Mouse (Mus musculus) gastrocnemius, postnatal 25 days (tissue): ENCODE measurements around the gene Ccdc162. TPM values are rescaled to one million over a fixed set of nuclear protein-coding genes. Genes with fewer than 3 reads are reported as not detected.

ENCODE experiments used
- DNase-seq: peaks from one replicate; pipeline ENCODE4 v3.0.0; 2022
- long read RNA-seq, 2 experiments: library from polyadenylated mRNA; stranded (forward); transcript quantifications; one replicate each; pipeline ENCODE4 v2.0.0; 2021
- total RNA-seq, 2 experiments: library from RNA; stranded (reverse); gene quantifications; 1 replicate in 1 of 2; 2 replicates in 1 of 2; pipeline ENCODE4 v1.2.3; 2021

Gene Ccdc162
- under 1 TPM; 0.33 to 0.59 TPM for total RNA-seq
- long read RNA-seq, experiment 1, partial matches to known transcripts, result 0 of 1 reads
- long read RNA-seq, experiment 1, other reads (novel, unspliced or antisense), result 1 of 1 reads
- long read RNA-seq, experiment 2, partial matches to known transcripts, result 0 of 2 reads
- long read RNA-seq, experiment 2, other reads (novel, unspliced or antisense), result 1 of 2 reads

DNA sequence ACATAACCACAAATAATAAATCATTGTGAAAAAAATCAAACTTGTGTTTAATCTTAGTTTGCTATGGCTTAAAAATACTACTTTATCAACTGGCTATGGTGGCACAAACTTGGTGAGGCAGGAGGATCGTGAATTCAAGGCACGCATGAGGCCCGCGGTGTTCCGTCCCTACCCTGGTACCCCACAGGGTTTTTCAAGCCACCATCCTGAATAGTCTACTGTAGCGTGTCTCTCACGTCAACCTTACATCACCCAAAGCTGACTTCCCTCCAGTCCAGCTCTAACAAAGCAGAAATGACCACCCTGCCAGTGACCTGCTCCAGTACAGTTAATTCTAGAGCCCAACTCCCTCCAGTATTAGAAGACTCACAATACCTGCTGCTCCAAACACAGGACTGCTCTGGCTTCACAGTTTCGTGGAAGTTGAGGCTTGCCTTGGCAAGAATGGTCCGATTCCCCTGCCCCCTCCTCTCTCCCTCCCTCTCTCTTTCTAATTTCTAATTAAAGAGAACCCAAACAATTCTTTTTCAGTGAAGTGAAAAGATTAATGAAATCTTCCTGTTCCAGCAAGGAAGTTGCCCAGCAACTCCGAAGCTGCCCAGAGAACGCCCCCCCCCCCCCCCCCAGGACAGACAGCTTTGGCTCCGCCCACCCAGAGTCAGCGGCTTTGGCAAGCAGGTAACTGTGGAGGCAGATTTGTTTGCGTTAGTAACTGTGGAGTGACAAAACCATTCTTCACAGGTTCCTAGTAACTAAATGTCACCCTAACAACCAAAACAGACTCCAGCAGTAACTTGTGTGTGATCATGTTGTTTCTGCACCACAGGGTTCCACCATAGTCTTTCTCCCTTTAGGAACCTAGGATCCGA is at the start of gene Ccdc162:
Gene Ccdc162 (minus strand): TSS at position 606 of the 869 bp plus-strand sequence.
- DNase-seq, result no peak

DNA sequence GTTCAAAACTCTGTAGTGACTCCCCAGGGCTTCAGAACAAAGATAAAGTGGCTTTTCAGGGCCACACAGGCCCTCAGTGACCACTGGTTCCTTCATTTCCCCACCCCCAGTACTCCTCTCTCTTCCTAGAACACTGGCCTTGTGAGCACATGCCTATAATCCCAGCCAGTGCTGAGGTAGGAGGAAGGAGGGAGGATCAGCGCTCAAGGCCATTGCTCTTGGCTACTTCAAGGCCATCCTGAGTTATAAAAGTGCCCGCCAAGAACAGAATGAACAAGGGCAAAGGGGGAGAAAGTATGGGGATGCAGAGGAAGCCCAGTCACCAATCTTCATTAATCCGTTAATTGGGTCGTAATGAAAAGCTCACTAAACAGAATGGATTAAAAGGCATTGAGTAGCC is 49.2 kb upstream of the Ccdc162 start:
- no peak for DNase-seq

DNA sequence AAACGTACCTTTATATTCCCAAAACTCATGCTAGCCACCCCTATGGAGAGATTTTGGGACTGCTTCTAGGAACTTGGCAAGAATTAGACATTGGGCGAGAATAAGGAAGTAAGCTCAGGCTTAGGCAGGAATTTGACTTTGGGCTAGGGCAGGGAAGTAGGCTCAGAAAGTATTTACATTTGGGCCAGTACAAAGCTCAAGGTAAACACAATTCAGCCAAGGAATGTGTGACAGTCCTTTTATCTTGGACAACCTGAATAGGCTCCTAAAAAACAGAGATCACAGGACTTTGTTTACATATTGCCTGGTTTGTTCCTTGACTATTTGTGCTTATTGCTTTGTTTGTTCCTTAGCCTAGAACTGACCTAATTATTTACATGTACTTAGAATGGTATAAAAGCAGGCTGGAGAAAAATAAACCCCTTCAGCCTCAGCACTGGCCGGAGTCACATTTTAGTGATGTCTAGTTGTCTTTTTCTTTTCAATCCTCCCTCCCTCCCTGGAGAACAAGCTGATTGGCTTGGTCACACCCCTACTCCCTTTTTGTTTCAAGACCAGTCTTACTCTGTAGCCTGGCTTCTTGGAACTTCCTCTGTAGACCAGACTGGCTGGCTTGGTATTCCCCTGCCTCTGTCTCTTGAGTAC is 47.4 kb upstream of the Ccdc162 start:
- no peak for DNase-seq

DNA sequence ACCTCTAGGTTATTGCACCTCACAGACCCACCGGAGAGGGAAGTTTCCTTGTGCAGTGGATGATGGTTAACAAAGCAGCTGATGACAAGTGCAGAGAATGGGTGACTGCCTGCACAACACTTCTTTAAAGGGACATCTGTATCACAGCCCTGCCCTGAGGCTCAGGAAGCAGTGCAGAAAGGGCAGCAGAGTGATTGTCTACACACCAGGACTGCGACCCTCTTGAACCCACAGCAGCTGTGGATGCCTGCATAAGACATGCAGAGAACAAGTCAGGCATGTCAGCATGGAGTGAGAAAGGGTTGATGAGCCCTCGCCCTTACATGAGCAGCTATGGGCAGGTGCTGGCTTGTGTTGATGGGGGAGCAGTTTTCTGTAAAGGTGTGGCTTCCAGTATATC is 44.4 kb upstream of the Ccdc162 start:
- no peak for DNase-seq

GRCm38 (mm10) chr10:41758041-41758440 is 41.6 kb upstream of the Ccdc162 start:
- no peak for DNase-seq

DNA sequence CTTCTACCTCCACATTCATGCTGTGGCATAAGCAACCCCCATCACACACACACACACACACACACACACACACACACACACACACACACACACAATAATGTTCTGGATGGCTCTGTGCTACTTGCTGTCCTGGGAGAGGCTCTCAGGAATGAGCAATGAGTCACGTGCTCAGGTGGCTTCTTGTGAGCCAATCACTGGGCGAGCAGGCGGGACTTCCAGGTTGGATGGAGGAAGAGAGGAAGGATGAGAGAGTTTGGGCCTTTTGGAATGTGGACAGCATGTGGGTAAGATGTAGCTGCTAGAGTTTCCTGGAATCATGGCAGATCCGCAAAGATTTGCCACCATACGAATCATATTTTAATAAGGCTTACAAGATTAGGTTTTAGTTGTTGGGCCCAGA is 40.8 kb upstream of the Ccdc162 start:
- no peak for DNase-seq

- no peak for DNase-seq
These were observed 35.5 kb upstream of the Ccdc162 start for GRCm38 (mm10) chr10:41751867-41752480.

GRCm38 (mm10) chr10:41749306-41749705 is 32.9 kb upstream of the Ccdc162 start:
- DNase-seq, result no peak

- no peak for DNase-seq
These were observed 30.1 kb upstream of the Ccdc162 start for GRCm38 (mm10) chr10:41746554-41746953.

GRCm38 (mm10) chr10:41744006-41744405 is 27.6 kb upstream of the Ccdc162 start:
- DNase-seq, result no peak

DNA sequence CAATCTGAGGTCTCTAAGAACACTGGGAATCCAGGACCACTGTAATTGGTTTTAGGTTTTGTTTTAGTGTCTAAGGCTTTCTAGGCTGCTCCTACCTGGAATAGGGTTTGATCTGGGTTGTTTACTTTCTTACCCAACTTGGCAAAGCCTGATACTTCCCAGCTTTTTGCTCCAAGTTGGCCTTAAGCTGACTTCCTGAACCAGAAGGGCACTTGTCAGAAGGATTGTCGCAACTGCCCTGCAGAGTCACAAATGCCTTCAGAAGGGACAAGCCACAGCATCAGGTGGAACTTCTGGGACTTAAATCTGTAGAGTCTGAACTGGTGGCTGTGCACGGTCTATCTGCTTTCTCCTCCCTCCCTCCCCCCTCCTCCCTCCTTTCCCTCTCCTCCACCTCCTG is 23.8 kb upstream of the Ccdc162 start:
- DNase-seq, result no peak

DNA sequence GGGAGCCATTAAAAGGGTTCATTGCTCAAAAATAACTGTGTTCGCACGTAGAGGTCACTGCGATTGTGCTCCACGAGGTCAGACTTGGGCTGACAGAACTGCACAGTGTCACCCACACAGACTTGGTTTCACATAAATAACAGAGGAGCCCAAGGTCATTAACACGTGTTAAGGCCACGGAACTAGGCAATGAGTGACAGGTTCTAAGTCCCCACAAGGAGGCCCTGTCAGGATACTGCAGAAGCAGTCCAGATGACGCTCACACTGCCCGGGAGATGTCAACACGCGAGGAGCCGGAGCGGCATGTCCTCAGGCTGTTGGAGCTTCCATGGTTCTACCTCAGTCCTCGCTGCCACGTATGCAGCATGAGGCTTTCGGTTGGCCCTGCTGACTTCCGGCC is 20.8 kb upstream of the Ccdc162 start:
- DNase-seq, result no peak

- no peak for DNase-seq
These were observed 19.0 kb upstream of the Ccdc162 start for GRCm38 (mm10) chr10:41735398-41735797.

DNA sequence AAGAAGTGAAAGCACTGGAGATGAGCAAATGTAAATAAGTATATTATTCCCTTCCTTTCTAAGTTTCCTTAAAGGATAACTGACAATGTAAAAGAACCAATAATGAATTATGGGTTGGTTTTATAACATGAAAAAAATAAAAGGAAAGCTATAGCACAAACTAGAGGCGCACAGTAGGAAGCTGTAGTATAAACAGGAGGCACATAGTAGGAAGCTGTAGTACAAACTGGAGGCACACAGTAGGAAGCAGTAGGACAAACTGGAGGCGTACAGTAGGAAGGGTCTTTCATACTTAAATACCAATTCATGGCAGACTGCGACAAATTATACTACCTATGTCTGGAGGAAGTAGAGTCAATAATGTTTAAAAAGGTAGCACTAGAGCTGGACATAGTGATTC is 16.8 kb upstream of the Ccdc162 start:
- no peak for DNase-seq

- no peak for DNase-seq
These were observed 15.5 kb upstream of the Ccdc162 start for GRCm38 (mm10) chr10:41731932-41732331.

DNA sequence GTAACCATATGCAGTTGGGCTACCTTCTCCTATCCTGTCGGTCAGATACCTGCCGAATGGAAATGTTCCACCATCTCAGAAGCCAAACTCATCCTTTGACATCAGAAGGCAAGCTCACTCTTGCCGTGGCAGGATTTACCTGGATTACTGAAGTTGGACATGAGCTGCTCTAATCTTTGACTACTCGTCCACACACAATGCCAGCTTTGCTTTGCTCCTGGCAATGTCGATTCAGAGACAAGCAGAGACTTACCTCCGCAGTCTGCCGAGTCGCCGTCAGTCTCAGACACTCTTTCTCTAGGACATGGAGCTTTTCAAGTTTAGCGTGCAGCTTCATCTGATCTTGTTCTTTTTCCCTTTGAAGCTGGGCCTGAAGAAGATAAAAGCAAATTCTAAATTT is 14.3 kb upstream of the Ccdc162 start:
- DNase-seq, result no peak

DNA sequence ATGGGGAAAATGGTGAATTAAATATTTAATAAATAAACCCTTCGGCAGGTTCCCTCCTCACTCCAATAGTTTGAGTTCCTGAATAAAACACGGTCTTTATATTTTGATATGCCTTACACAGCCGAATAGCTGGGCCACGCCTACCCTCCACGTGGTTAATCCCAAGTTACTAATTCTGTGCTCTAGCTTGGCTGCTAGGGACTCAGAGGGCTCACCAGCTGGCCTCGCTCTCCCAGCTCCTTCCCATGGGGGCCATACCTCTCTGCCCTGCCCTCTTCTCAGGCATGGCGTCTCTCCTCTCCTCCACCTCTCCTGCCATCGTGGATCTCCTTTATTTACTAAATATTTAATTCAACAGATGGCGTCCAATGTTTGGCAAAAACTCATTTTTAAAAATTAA is 9.8 kb upstream of the Ccdc162 start:
- no peak for DNase-seq

DNA sequence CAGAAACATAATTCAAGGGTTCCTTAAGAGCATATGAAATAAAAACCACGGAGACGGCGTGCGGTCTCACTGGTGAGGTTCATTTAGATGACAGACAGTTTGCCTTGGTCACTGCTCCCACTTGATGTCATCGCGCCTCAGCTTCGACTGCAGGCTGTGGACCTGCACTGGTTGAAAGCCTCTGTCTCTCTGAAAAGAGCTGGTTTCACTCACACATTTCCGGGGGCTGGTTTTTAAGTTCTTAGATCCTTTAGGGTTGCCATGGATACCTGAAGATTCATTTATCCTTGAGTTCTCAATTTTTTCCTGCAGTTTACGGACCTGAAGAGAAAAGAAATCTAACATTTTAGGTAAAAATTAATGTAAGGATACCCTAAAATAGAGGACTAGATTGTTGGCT is 3.2 kb upstream of the Ccdc162 start:
- no peak for DNase-seq

DNA sequence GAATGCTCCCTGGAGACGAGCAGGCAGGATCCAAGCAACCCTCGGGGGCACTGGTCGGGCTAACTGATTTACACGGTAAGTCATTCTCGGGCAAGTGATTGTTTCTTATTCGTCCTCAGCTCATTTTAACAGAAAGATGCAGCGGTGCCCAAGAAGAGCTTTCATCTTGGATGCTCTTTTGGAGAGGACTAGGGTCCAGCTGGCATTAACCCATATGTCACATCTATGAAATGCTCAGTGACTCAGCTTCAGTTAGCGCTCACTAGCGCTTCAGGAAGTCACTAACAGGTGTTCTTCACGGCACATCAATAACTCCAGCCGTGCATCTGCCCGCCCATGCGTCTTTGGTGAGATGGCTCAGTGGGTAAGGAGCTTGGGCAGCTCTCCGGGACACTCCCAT is 877 bp downstream of the Ccdc162 start:
- no peak for DNase-seq

- DNase-seq, result no peak
These were observed 5.0 kb downstream of the Ccdc162 start for GRCm38 (mm10) chr10:41711467-41711866.

DNA sequence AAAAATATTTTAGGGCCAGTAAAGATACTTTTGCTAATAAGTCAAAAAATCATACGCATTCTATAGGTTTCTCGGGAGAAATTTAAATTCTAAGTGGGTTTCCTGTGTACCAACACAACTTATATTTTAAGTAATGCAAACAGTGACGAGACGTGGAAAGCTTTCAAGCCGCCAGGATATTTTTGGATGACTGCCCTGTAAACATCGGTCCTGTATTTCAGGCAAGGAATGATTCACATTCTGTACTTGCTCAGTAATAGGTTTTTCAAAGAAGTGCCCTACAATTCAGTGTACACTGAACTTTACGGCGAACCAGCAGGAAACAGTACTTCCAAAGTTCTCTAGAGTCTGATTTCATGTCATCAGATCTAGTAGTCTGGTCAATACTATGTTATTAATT is 5.7 kb downstream of the Ccdc162 start:
- DNase-seq, result no peak

DNA sequence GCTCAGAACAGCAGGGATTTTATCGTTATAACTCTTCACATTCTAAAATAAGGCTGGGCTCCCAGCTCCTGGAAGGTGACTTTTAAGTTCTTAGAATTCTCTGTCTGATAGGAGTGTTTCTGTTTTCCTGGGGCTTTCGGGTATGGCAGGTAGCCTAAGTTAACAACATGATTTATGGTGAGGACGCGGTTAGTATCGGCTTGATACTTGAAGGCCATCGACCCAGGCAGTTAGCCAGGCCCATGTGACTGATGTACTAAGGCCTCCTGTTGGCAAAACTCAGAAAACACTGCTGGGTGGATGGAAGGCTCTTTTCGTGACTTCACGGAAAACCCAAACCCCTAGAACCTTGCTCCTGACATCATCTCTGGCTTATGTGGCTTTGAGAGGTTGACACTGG is 7.1 kb downstream of the Ccdc162 start:
- no peak for DNase-seq

GRCm38 (mm10) chr10:41699669-41700068 is 16.8 kb downstream of the Ccdc162 start:
- no peak for DNase-seq
